Mouse (Mus musculus) left cerebral cortex, postnatal 10 days (tissue): ENCODE data around the gene Ebf1. TPM values are rescaled to one million over a fixed set of nuclear protein-coding genes. Genes with fewer than 3 reads are reported as not detected.
A peak's percentile ranks its signal among the peaks of the same experiment; 100 is the strongest.

Experiments
- DNase-seq, 2 experiments: peaks; one replicate each; pipeline ENCODE4 v3.0.0; 2021 to 2022; ENCODE audit warnings: low spot score in 2 of 2, mixed read lengths in 1 of 2; ENCODE audit errors: extremely low spot score in 1 of 2
- intact Hi-C: fragments of 180-260 bp; cut with DNase I; formaldehyde crosslinking; loops from one replicate; pipeline ENCODE4 v1.15.1; 2025
- total RNA-seq, 2 experiments: library from RNA; stranded (reverse); gene quantifications; 2 replicates each; pipeline ENCODE4 v1.2.3; 2021

The Ebf1 gene
- total RNA-seq, 2 experiments from 2014 or later, result 3.6 to 5.0 TPM

DNA sequence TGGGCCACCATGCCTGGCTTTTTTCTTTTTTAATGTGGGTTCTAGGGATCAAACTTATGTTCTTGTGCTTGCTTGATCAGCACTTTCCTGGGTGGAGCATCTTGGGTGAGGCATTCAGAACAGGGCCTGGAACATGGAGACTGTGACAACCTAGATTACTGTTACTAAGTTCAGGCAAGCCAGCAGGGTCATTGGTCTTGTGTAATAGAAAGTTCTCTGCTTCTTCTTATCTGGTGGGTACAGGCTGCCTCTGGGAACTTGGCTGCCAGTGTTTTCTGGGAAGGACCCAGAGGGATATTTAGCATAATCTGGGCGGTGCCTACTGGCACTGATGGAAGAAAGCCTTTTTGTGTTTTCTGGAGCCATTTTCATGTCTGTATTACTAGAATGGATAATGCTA lies 170.9 kb downstream of the Ebf1 start:
- intact Hi-C loops, result loop anchor here (10.0 kb wide), 1 partner anchor 173 kb away; the partner anchor contains the start of gene Ebf1

DNA sequence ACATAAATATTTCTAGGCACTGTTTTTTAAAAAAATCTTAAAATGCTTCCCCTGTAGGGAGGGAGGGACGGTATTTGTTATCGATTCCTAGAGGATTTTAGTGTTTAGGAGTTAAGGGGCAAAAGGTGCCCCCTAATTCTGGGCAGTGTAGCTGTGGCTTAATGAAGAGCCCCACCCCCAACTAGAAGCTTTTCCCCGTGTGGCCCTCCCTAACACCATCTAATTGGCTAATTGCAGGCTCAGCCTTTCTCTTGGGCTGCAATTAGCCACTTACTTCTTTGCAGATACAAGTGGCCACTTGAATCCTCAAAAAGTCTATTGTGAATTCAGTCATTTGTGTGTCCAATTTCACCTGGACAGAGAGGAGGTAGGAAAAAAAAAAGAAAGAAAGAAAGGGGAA lies 175.7 kb downstream of the Ebf1 start:
- intact Hi-C loops, result no loop called here
- no peak for DNase-seq

More for the DNA sequence above, 170.9 kb downstream of the Ebf1 start:
- DNase-seq, result no peak

GRCm38 (mm10) chr11:44794883-44795282 lies 177.8 kb downstream of the Ebf1 start:
- intact Hi-C loops, result no loop called here
- DNase-seq, result no peak

GRCm38 (mm10) chr11:44795767-44796166 lies 178.7 kb downstream of the Ebf1 start:
- no peak for DNase-seq
- intact Hi-C loops, result no loop called here

DNA sequence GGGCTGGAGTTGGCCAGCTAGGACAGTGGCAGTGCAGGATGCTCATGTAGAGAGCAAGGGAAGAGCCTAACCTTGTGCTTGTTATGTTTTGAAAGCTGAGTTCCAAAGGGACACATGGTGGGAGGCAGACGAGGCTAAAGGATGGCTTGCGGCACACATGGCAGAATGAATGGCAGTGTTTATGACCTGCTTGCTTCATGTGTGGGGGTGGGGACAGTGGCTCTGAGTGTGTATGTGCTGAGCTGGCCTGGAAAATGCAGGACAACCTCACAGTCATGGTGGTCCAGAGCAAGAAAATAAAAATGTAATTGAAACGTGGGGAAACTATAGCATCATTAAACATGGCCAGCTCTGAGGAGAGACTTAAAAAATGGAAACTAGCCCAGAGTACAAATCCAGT lies 181.2 kb downstream of the Ebf1 start:
- DNase-seq, result no peak
- intact Hi-C loops, result no loop called here

DNA sequence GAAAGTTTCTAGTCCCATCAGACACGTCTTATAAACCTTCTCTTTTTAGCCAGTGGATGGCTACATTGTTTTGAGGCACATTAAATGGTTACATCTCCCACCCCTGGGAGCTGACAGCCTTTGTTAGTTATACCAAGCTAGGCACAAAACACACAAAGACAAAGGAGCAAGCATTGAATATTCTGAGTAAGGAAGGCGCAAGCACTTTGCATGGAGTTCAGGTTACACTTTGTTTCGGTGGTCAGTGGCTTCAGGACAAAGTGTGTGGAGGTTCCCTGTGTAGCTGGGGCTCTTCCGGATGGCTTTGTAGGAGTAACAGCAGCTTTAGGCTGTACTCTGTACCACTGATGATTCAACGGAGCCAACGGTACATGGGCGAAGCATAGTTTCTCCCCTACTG lies 186.9 kb downstream of the Ebf1 start:
- intact Hi-C loops, result no loop called here
- DNase-seq, result no peak

DNA sequence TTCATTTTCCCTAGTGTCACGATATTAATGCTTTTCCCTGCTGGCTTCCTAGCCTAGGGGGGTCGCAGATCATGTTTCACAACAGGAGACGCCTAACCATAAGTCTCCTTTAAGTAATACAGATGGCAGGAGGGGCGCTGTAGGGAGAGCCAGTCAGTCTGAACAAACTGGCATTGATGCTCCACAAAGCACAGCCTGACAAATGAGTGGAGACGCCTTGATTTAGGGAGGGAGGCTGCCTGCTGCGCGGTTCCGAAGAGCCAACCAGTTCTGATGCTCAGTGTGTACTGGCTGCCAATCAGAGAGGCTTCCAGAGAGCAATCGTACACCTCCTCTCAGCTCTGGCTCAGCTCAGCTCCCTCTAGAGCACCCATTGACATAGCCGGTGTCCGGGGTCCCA lies 189.5 kb downstream of the Ebf1 start:
- intact Hi-C loops, result no loop called here
- DNase-seq, result peak; percentile 3 to 26

DNA sequence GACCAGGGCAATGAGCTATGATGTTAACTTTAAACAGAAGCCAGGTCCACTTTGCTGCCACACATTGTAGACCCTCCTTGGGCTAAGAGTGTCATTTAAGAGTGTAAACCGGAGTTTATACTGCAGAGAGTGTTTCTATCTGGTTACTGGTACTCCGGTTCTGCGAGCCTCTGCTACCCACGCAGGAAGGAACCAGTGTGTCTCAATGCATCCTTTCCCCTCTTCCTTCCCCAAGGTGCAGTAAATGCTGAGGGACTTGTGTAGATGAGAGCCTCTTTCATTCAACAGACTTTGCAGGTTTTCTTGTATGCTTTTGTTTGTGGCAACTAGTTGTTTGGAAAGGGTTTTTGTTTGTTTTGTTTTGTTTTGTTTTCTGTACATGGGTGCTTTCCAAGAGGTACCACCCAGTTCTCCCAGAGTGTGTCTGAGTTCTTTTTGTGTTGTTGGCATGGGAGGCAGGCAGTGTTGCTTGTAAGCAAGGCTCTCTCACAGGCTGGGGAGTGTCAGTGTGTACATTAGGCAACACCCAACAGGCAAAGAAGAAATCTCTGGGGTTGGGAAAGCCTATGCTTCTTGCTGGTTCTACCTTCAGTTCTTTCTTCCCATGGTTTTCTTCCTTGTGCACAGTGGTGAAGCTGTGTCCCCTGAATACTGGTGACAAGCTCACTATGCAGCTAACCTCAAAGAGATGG lies 191.9 kb downstream of the Ebf1 start:
- intact Hi-C loops, result no loop called here
- DNase-seq, result no peak

- DNase-seq, result no peak
- intact Hi-C loops, result loop anchor here (10.0 kb wide), 1 partner anchor 194 kb away; no protein-coding TSS in a partner anchor
These were observed 193.9 kb downstream of the Ebf1 start for GRCm38 (mm10) chr11:44811007-44811406.

GRCm38 (mm10) chr11:44812193-44812746 lies 195.2 kb downstream of the Ebf1 start:
- no peak for DNase-seq
- intact Hi-C loops, result loop anchor here (10.0 kb wide), 1 partner anchor 193 kb away; no protein-coding TSS in a partner anchor

- intact Hi-C loops, result loop anchor here (10.0 kb wide), 1 partner anchor 191 kb away; no protein-coding TSS in a partner anchor
- DNase-seq, result no peak
These were observed 196.4 kb downstream of the Ebf1 start for GRCm38 (mm10) chr11:44813534-44813933.

GRCm38 (mm10) chr11:44814847-44815246 lies 197.7 kb downstream of the Ebf1 start:
- intact Hi-C loops, result loop anchor here (10.0 kb wide), 1 partner anchor 190 kb away; no protein-coding TSS in a partner anchor
- no peak for DNase-seq

- intact Hi-C loops, result loop anchor here (10.0 kb wide), 1 partner anchor 189 kb away; no protein-coding TSS in a partner anchor
- DNase-seq, result no peak
These were observed 198.9 kb downstream of the Ebf1 start for GRCm38 (mm10) chr11:44815991-44816390.

DNA sequence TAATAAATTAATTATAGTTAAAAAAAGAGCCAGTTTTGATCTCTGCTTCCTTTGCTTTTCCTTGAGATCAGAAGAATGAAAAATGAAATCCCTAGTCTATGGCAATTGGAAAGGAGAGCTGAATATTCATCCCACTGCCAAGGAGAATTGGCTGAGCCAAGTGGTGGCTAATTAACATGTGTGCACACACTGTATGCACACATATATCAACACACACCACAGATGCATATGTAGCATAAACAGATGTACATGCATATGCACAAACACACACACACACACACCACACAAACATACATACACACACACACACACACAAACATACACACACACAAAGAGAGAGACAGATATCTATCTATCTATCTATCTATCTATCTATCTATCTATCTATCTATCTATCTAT lies 205.2 kb downstream of the Ebf1 start:
- DNase-seq, result no peak
- intact Hi-C loops, result no loop called here

- intact Hi-C loops, result no loop called here
These were observed 215.3 kb downstream of the Ebf1 start for GRCm38 (mm10) chr11:44832227-44832939.

DNA sequence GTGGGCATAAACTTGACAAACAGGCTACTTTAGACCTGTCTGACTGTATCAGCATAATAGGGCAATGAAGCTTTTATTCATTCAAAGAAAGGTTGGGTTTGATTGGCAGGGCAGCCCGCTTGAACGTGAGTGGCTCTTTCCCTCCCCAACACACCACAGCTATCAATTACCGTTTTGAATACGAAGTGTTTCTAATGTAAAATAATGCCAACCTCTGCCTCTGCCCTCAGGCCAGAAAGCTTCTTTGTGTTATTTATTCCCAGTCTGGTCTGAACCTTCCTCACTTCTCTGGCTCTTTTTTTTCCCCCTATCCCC lies 215.8 kb downstream of the Ebf1 start:
- DNase-seq, result no peak
- intact Hi-C loops, result no loop called here

More at GRCm38 (mm10) chr11:44832227-44832939, 215.3 kb downstream of the Ebf1 start:
- no peak for DNase-seq

- intact Hi-C loops, result no loop called here
- no peak for DNase-seq
These were observed 216.4 kb downstream of the Ebf1 start for GRCm38 (mm10) chr11:44833351-44833996.

DNA sequence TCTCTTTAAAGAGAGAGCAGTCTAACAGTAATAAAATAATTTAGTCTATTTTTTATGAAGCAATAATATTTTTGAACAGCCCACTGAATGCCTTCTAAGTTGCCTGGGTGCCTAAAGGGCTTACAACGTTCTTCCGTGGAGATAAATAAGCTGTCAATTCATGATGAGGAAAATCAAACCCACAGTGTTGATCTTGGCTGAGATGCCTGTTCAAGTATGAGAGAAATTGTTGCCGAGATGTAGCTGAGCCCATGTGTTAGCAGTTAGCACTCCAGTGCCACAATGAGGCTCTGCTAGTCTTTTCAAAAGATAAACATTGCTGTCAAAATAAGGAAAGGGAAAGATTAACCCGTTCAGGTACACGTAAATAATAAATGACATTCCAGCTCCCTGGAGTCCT lies 218.0 kb downstream of the Ebf1 start:
- no peak for DNase-seq
- intact Hi-C loops, result no loop called here

- intact Hi-C loops, result no loop called here
These were observed 220.5 kb downstream of the Ebf1 start for GRCm38 (mm10) chr11:44837592-44837991.

More at GRCm38 (mm10) chr11:44837592-44837991, 220.5 kb downstream of the Ebf1 start:
- DNase-seq, result no peak
